Mouse (Mus musculus) macrophage (primary cell): ENCODE measurements around the gene Gpm6a. TPM values are rescaled to one million over a fixed set of nuclear protein-coding genes. Genes with fewer than 3 reads are reported as not detected.

ENCODE experiments used
- H3K27ac ChIP-seq: fragments of 350-480 bp; formaldehyde crosslinking; 2 replicates; pipeline ENCODE4 v1.9.0; 2021
- H3K36me3 ChIP-seq: fragments of 350-480 bp; formaldehyde crosslinking; 2 replicates; pipeline ENCODE4 v1.9.0; 2021; ENCODE audit errors: inconsistent target
- H3K4me3 ChIP-seq: fragments of 350-480 bp; formaldehyde crosslinking; 2 replicates; pipeline ENCODE4 v1.9.0; 2021; ENCODE audit errors: inconsistent target
- H3K79me2 ChIP-seq: fragments of 350-480 bp; formaldehyde crosslinking; 2 replicates; pipeline ENCODE4 v1.9.0; 2021; ENCODE audit errors: inconsistent target
- WGBS: methylation state at CpG from one replicate; pipeline ENCODE4 v1.1.7; 2026; ENCODE audit warnings: inconsistent platforms; ENCODE audit not compliant: missing documents; 5-methylcytosine and 5-hydroxymethylcytosine counted together
- polyA plus RNA-seq: library from polyadenylated mRNA; stranded (reverse); fragments of 250-400 nt; gene quantifications from 3 replicates; pipeline ENCODE4 v1.2.4, GENCODE M21; 2018; ENCODE audit warnings: inconsistent platforms

Gene Gpm6a
- polyA plus RNA-seq, 1 experiment from 2014 or later = not detected

- Histone ChIP-seq H3K27ac (no peak overlapping the region), H3K36me3 (no peaks in the 10 kb centered on the region), H3K4me3 (no peak overlapping the region), H3K79me2 (no peaks in the 10 kb centered on the region)
- WGBS = 97% methylated on average over 2 of the region's 2 CpGs
Measured at GRCm38 (mm10) chr8:54975927-54976326, 21.3 kb downstream of the Gpm6a start.

- Histone ChIP-seq H3K79me2 (no peaks in the 10 kb centered on the region), H3K4me3 (no peak overlapping the region), H3K27ac (no peak overlapping the region), H3K36me3 (no peaks in the 10 kb centered on the region)
- WGBS = 71% methylated on average over 1 of the region's 1 CpGs
Measured at GRCm38 (mm10) chr8:54976663-54977062, 22.0 kb downstream of the Gpm6a start.

GRCm38 (mm10) chr8:54986791-54987190 lies 32.1 kb downstream of the Gpm6a start:
- H3K36me3 ChIP-seq = no peaks in the 10 kb centered on the region
- H3K79me2 ChIP-seq = no peaks in the 10 kb centered on the region
- H3K27ac ChIP-seq = no peak overlapping the region
- 68% methylated on average over 2 of the region's 2 CpGs for WGBS
- H3K4me3 ChIP-seq = no peak overlapping the region

GRCm38 (mm10) chr8:54989093-54989492 lies 34.5 kb downstream of the Gpm6a start:
- H3K27ac ChIP-seq = no peak overlapping the region
- 57% methylated on average over 2 of the region's 2 CpGs for WGBS

GRCm38 (mm10) chr8:54991840-54992609 lies 37.4 kb downstream of the Gpm6a start:
- no peak overlapping the region for H3K27ac ChIP-seq
- no peaks in the 10 kb centered on the region for H3K79me2 ChIP-seq
- no peaks in the 10 kb centered on the region for H3K36me3 ChIP-seq
- H3K4me3 ChIP-seq = no peak overlapping the region
- 70% methylated on average over 3 of the region's 3 CpGs for WGBS

More at GRCm38 (mm10) chr8:54989093-54989492, 34.5 kb downstream of the Gpm6a start:
- no peak overlapping the region for H3K4me3 ChIP-seq
- no peaks in the 10 kb centered on the region for H3K36me3 ChIP-seq
- no peaks in the 10 kb centered on the region for H3K79me2 ChIP-seq

- H3K27ac ChIP-seq = no peak overlapping the region
- H3K4me3 ChIP-seq = no peak overlapping the region
- 60% methylated on average over 1 of the region's 1 CpGs for WGBS
- no peaks in the 10 kb centered on the region for H3K36me3 ChIP-seq
- H3K79me2 ChIP-seq = no peaks in the 10 kb centered on the region
Measured at GRCm38 (mm10) chr8:54995662-54996061, 41.0 kb downstream of the Gpm6a start.

- no peaks in the 10 kb centered on the region for H3K36me3 ChIP-seq
- no peak overlapping the region for H3K4me3 ChIP-seq
- H3K27ac ChIP-seq = no peak overlapping the region
- 80% methylated on average over 1 of the region's 1 CpGs for WGBS
- no peaks in the 10 kb centered on the region for H3K79me2 ChIP-seq
Measured at GRCm38 (mm10) chr8:55002398-55002797, 47.8 kb downstream of the Gpm6a start.

- Histone ChIP-seq H3K36me3 (no peaks in the 10 kb centered on the region), H3K79me2 (no peaks in the 10 kb centered on the region), H3K4me3 (no peak overlapping the region), H3K27ac (no peak overlapping the region)
- WGBS = 63% methylated on average over 2 of the region's 2 CpGs
Measured at GRCm38 (mm10) chr8:55002946-55003345, 48.3 kb downstream of the Gpm6a start.

GRCm38 (mm10) chr8:55012228-55012627 lies 57.6 kb downstream of the Gpm6a start:
- H3K79me2 ChIP-seq = no peaks in the 10 kb centered on the region
- no peak overlapping the region for H3K4me3 ChIP-seq
- 64% methylated on average over 2 of the region's 2 CpGs for WGBS
- H3K36me3 ChIP-seq = no peaks in the 10 kb centered on the region
- H3K27ac ChIP-seq = no peak overlapping the region

- H3K36me3 ChIP-seq = no peaks in the 10 kb centered on the region
- 62% methylated on average over 1 of the region's 1 CpGs for WGBS
- H3K27ac ChIP-seq = no peak overlapping the region
- H3K79me2 ChIP-seq = no peaks in the 10 kb centered on the region
- H3K4me3 ChIP-seq = no peak overlapping the region
Measured at GRCm38 (mm10) chr8:55017071-55017470, 62.4 kb downstream of the Gpm6a start.

- no peak overlapping the region for H3K4me3 ChIP-seq
- 73% methylated on average over 10 of the region's 10 CpGs for WGBS
- no peaks in the 10 kb centered on the region for H3K79me2 ChIP-seq
- H3K36me3 ChIP-seq = no peaks in the 10 kb centered on the region
- no peak overlapping the region for H3K27ac ChIP-seq
Measured at GRCm38 (mm10) chr8:55025851-55026660, 71.4 kb downstream of the Gpm6a start.

GRCm38 (mm10) chr8:55026661-55027000 lies 72.0 kb downstream of the Gpm6a start:
- Histone ChIP-seq H3K36me3 (no peaks in the 10 kb centered on the region), H3K4me3 (no peak overlapping the region), H3K27ac (no peak overlapping the region), H3K79me2 (no peaks in the 10 kb centered on the region)
- 75% methylated on average over 2 of the region's 2 CpGs for WGBS

- Histone ChIP-seq H3K36me3 (no peaks in the 10 kb centered on the region), H3K27ac (no peak overlapping the region)
- WGBS = 74% methylated on average over 2 of the region's 2 CpGs
Measured at GRCm38 (mm10) chr8:55028371-55028770, 73.7 kb downstream of the Gpm6a start.

GRCm38 (mm10) chr8:55031099-55031498 lies 76.5 kb downstream of the Gpm6a start:
- H3K36me3 ChIP-seq = no peaks in the 10 kb centered on the region
- no peaks in the 10 kb centered on the region for H3K79me2 ChIP-seq
- no peak overlapping the region for H3K4me3 ChIP-seq
- no peak overlapping the region for H3K27ac ChIP-seq

More at GRCm38 (mm10) chr8:55028371-55028770, 73.7 kb downstream of the Gpm6a start:
- Histone ChIP-seq H3K4me3 (no peak overlapping the region), H3K79me2 (no peaks in the 10 kb centered on the region)

- Histone ChIP-seq H3K79me2 (no peaks in the 10 kb centered on the region), H3K4me3 (no peak overlapping the region), H3K36me3 (no peaks in the 10 kb centered on the region), H3K27ac (no peak overlapping the region)
- 0% methylated on average over 1 of the region's 1 CpGs for WGBS
Measured at GRCm38 (mm10) chr8:55034309-55034708, 79.7 kb downstream of the Gpm6a start.
